Mouse (Mus musculus): ENCODE measurements around the gene Mmp14.

Gene Mmp14

DNA sequence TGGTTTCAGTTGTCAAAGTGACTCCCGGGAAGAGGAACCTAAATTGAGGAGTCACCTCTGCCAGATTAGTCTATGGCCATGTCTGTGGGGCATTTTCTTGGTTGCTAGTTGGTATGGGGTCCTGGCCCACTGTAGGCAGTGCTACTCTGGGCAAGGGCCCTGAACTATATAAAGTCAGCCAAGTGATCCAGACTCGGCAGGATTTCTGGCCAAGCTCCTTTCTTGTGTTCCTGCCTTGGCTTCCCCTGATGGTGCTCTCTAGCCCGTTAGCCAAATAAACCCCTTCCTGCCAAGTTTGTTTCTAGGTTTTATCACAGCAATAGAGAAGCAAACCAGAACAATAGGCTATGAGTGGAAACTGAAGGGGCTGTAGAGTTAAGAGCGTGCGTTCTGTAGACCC lies 43.3 kb downstream of the Mmp14 start:
- DNase-seq (ENCODE audit: low spot score in 2 of 2): no peak

DNA sequence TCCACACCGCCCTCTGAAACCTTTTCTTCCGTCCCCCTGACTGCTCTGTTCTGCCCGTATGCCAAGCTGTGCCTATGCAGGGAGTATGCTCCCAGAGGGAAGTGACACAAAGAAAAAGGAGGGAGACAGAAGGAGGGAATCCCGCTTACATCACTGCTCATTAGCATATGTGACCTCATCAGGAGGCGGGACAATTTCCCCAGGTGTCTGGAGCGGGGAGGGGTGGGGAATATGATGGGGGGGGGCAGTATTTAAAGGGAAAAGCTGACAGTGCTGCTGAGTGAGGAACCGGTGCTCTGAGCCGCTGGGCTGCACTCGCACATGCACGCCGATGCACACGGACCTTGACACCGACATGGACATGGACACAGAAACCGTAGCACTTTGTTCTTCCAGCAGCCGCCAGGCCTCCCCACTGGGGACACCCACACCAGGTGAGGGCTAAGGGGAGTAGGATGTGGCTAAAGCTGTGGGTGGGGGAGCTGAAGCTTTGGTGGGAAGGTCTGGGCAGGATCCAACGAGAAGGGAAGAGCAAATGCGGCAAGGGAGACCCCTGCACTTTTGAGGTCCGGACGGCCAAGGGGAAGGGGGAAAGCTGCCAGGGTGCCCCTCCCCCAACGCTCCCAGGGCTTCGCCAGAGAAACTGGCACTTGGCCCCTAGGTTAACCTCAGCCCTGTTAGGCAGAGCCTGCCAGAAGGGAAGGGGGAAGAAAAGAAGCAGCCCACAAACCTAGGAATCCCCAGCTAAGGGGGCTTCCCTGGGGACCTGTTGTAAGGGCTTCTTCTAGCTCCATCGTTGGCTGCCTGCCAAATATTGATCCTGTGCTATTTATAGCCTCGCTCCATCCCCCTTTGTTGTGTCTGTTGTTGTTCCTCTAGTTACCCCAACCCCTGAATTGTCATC lies 44.8 kb downstream of the Mmp14 start, which contains the start of gene Rem2:
TSS of gene Rem2 (plus strand) at position 160 of the 904 bp plus-strand sequence.
- DNase-seq (ENCODE audit: low spot score in 2 of 2): no peak

DNA sequence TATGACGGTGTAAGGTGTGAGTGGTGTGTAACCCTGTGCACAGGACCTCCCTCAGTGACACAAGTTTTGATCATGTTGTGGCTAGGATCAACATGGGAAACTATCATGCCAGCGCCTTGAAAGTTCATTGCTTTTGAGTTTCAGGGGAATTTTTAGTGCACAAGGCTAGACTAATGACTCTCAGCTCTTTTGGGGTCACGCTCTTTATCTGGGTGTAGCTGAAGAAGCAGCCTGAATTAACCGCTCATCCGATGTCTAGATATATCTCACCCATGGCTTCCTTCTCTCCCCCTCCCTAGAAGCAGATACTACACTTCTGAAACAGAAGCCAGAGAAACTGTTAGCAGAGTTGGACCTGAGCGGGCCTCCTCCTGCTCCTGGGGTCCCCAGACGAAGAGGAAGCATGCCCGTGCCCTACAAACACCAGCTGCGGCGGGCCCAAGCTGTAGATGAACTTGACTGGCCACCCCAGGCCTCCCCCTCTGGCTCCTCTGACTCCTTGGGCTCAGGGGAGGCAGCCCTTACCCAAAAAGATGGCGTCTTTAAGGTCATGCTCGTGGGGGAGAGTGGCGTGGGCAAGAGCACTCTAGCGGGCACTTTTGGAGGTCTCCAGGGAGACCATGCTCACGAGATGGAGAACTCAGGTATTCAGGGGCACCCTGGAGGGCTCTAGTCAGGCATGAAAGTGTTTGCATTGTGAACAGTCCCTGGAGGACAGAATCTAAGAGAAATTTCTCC lies 45.9 kb downstream of the Mmp14 start:
- no peak for DNase-seq (ENCODE audit: low spot score in 2 of 2)

DNA sequence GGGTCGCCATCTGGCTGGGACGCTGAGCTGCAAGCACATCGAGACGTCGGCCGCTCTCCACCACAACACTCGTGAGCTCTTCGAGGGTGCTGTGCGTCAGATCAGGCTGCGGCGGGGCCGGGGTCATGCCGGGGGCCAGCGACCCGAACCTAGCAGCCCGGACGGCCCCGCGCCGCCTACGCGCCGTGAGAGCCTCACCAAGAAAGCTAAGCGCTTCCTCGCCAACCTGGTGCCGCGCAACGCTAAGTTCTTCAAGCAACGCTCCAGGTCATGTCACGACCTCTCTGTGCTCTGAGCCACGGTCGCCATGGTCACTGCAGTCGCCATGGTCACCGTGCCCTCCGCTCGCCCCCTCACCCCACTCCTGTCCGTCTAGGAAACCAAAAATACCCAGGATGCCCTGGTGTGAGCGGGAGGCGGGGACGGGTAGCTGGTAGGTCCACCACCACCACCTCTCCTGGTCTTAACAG lies 48.1 kb downstream of the Mmp14 start:
- peak; percentile 32 to 47 for DNase-seq (ENCODE audit: low spot score in 2 of 2)

DNA sequence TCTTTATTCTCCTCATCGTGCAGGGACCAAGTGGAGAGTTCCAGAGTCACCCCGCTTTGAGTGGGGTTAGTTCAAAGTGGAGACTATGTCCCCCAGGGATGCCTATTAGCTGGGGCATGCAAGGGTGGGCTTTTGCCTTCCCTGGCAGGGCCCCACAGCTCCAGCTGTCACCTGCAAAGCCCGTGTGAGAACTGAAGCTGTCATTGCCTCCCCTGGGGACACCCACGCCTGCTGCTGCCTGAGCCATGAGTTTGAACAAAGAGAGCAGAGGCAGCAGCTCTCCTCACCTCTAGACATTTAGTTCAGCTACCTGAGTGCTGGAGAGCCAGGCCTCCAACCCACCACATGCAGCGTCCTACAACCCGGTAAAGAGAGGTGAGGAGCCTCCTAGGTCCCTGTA lies 49.3 kb downstream of the Mmp14 start:
- DNase-seq (ENCODE audit: low spot score in 2 of 2): peak; percentile 51 to 57

DNA sequence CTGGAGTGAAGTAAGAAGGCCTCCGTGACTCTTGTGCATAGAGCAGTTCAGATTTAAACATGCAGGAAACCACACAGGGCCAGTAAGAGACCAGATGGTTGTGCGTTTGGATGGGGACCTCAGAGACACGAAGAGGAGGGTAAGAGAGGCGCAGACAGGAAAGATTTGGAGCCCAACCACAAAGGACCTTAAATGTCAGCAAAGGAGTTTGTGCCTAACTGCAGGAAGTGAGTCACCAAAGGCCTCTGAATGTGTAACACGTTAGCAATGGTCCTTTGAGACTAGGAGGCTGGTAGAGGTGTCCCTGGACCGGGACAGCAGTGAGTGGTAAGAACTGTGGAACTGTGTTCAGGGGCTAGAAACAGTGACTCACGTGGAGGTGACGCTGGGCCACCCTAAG lies 50.0 kb downstream of the Mmp14 start:
- peak; percentile 41 to 42 for DNase-seq (ENCODE audit: low spot score in 2 of 2)

DNA sequence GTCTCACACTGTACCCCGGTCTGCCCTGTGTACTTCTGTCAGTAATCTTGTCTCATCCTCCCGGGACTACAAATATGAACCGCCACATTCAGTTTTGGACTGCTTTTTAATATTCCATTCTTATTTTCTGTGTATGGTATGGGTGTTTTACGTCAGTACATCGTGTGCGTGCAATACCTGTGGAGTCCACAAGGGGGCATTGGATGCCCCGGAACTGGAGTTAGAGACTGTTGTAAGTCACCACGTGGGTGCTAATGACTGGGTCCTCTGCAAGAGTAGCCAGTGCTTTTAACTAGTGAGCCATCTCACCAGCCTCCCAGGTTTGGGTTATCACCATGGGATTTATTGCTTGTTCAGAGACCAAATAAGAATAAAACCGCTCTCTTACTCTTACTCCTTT lies 51.1 kb downstream of the Mmp14 start:
- peak; percentile 36 to 71 for DNase-seq (ENCODE audit: low spot score in 2 of 2)

DNA sequence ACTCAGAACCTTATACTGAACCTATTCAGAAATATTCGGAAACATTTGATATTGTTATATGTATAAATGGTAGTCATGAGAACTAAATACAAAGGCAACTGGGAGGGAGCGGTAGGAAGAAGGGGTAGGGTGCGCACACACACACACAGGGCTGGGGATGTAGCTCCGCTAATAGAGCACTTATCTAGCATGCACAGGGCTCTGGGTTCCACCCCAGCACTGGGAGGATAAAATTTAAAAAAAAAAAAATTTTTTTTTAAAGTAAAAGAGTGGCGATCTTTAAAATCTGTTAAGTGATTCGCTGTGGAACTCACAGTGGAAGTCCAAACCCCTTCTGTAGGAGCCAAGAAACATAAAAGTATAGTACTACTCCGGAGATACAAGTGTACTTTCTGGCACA lies 54.5 kb downstream of the Mmp14 start:
- DNase-seq (ENCODE audit: low spot score in 2 of 2): no peak

DNA sequence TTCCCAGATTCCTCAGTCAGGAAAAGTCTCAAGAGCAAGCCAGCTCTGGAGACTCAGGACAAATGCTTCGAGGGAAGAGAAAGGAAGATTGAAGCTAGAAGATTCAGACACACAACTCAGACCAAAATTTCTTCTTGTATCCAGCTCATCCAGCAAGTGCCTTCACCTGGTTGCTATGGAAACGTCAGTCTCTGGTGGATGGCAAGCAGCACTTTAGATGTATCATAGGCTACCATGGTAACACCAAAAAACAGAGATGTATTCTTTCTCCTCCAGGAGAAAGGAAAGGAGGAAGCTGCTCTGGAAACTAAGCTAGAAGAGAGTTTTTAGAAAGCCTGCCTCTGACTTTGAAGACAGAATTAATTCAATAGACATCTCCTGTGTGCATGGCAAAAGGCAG lies 56.3 kb downstream of the Mmp14 start:
- no peak for DNase-seq (ENCODE audit: low spot score in 2 of 2)

DNA sequence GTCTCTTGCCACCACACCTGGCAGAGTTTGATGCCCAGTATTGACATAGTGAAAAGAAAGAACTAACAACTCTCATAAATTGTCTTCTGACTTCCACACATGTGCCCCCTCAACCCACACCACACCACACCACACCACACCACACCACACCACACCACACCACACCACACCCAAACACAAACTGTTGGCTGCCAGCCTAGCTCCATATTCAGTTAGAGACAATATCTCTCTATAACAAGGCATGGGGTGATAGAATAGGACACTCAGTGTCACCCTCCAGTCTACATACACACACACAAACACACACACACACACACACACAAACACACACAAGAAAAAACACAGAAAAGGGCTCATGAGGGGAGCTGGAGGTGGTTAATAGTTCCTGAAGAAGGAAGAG lies 56.9 kb downstream of the Mmp14 start:
- DNase-seq (ENCODE audit: low spot score in 2 of 2): no peak

DNA sequence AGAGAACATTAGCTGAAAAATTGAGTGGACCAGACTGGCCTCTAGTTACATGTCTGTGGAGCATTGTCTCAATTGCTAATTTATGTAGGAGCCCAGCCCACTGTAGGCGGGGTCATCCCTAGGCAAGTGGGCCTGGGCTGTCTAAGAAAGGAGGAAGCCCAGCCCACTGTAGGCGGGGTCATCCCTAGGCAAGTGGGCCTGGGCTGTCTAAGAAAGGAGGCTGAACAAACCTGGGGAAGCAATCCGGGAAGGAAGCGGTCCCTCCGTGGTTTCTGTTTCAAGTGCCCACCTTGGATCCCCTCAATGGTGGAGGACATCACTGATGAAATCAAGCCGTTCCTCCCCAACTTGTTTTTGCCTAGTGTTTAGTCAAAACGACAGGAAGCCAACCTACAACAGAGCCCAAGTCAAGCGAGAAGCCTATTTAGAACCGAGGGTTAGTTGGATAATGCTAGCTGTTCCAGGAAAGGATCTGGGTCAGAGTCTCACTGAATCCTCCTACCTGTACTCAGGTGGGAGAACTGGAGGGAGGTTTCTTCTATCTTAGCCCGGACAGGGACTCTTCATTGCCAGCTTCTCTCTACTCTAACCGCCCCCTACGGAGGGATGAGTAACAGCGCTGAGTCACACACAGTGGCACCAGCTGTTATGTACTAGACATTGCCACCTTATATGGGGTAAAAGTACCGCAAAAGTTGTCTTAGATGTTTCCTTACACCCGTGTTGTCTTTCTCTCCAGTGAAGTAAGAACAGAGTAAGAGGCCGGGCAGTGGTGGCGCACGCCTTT lies 61.1 kb downstream of the Mmp14 start:
- no peak for DNase-seq (ENCODE audit: low spot score in 2 of 2)

DNA sequence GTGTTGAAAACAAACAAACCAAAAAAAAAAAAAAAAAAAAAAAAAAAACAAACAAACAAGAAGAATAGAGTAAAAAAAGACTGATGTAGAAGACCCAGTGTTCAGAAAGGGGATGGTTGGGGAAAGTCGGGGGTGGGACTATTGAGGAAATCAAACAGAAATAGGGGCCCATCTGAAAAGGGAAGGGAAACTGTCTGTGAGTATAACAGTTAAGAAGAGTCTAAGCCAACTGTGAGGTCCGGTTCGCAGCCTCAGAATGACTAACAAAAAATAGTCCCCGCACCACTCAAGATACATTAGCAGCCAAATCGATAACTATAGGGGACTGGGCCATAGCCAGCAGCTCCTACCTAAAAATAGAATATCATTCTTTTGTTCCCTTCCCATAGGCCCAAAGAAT lies 61.8 kb downstream of the Mmp14 start:
- DNase-seq (ENCODE audit: low spot score in 2 of 2): no peak

DNA sequence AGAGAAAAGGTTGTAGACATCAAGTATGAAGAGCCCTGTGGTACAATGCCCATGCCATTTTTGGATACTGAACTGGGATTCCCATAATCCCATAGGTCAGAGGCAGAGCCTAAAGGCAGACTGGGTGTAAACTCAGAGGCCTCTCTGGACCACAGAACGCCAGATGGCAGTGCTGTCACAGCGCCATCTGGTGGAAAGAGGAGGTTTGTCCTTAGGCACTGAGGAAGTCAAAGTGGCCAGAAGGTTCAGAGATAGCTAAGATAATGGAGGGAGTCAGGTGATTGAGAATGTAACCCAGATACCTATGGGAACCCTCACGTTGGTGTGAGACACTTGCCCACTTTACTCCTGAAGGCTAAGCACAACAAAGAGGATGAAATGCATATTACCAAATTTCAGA lies 62.8 kb downstream of the Mmp14 start:
- DNase-seq (ENCODE audit: low spot score in 2 of 2): peak; percentile 47 to 79
